Mouse (Mus musculus) midbrain, embryonic 13.5 days (tissue): ENCODE measurements around the gene Tmem186. TPM values are rescaled to one million over a fixed set of nuclear protein-coding genes. Genes with fewer than 3 reads are reported as not detected.

Experiments used
- ATAC-seq: fragments of 200-750 bp; cut with Nextera tagmentation; 2 replicates; pipeline ENCODE4 v1.8.0; 2017; ENCODE audit warnings: mild to moderate bottlenecking, moderate TSS enrichment, moderate library complexity
- H3K27ac ChIP-seq: fragments of 300-500 bp; sonication (generic); 2 replicates; pipeline ENCODE4 v1.5.1; 2015; ENCODE audit warnings: inconsistent platforms, mild to moderate bottlenecking, moderate library complexity
- H3K27me3 ChIP-seq: fragments of 300-500 bp; sonication (generic); 2 replicates; pipeline ENCODE4 v1.6.1; 2015; ENCODE audit warnings: mild to moderate bottlenecking, inconsistent platforms
- H3K36me3 ChIP-seq: fragments of 300-500 bp; sonication (generic); 2 replicates; pipeline ENCODE4 v1.6.1; 2015; ENCODE audit warnings: mild to moderate bottlenecking, inconsistent platforms
- H3K4me1 ChIP-seq: fragments of 300-500 bp; sonication (generic); replicated peaks from 2 replicates; pipeline ENCODE4 v1.6.1; 2015; ENCODE audit warnings: inconsistent platforms
- H3K4me2 ChIP-seq: fragments of 300-500 bp; sonication (generic); replicated peaks from 2 replicates; pipeline ENCODE4 v1.6.1; 2015; ENCODE audit warnings: moderate library complexity, mild to moderate bottlenecking, inconsistent platforms
- H3K4me3 ChIP-seq: fragments of 300-500 bp; sonication (generic); replicated peaks from 2 replicates; pipeline ENCODE4 v1.5.1; 2015; ENCODE audit warnings: mild to moderate bottlenecking, inconsistent platforms
- H3K9ac ChIP-seq: fragments of 300-500 bp; sonication (generic); replicated peaks from 2 replicates; pipeline ENCODE4 v1.6.1; 2015; ENCODE audit warnings: mild to moderate bottlenecking, inconsistent platforms
- H3K9me3 ChIP-seq: fragments of 300-500 bp; sonication (generic); 2 replicates; pipeline ENCODE4 v1.6.1; 2016; ENCODE audit warnings: mild to moderate bottlenecking, inconsistent platforms
- WGBS: fragments of 180-500 bp; shearing (Covaris S2); methylation state at CpG from one replicate; pipeline ENCODE4 v1.1.7; 2015; 5-methylcytosine and 5-hydroxymethylcytosine counted together
- polyA plus RNA-seq: library from polyadenylated mRNA; unstranded; fragments of >200 nt; fragmentation: Nextera tagmentation; extraction: Ambion mirVana; gene quantifications from 2 replicates; pipeline ENCODE4 v1.2.1, GENCODE M21; 2015

The Tmem186 gene
- polyA plus RNA-seq, 1 experiment from 2014 or later, result 26.2 TPM

DNA sequence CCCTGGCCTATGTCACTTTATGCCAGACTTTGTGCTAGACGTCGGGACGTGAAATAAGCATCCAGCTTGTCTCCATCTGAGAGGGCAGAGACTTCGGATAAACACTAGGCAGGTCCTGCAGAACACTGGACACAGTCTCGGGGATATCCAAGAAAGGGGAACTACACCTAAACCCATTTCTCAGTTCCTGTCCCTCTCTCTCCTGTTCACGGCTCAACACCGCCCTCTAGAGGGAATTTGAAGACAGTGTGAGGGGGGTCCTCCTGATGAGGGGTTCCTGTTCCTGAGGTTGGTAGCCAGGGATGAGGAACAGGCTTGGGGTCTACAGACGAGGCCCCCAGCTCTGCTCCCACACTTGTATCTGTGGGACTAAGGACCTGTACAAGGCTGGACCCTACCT lies 36.7 kb upstream of the Tmem186 start:
- Histone ChIP-seq H3K4me2 (no peak overlapping the region), H3K4me1 (peaks cover 20% of the 10 kb centered on the region), H3K36me3 (no peaks in the 10 kb centered on the region), H3K9me3 (no peaks in the 10 kb centered on the region), H3K4me3 (no peak overlapping the region), H3K27ac (no peak overlapping the region), H3K27me3 (peaks cover 13% of the 10 kb centered on the region), H3K9ac (no peak overlapping the region)
- WGBS, result 2% methylated on average over 8 of the region's 8 CpGs
- ATAC-seq, result no peak

DNA sequence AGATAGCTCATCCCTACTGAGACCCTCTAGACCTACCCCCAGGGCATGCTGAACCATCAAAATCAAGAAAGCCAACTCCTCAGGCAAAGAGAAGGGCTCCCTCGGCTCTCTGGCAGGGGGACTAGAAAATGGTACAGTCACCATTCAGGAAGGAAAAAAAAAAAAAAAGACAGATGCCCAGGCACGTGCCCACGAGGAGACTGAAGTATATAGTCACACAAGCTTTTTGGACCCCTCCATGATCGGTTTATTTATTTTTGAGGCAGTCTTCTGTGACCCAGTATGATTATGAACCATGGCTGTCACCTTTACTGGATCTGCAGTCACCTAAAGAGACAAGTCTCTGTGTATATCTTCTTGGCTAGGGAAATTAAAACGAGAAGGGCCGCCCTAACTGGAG lies 35.8 kb upstream of the Tmem186 start:
- Histone ChIP-seq H3K4me3 (no peak overlapping the region), H3K9ac (no peak overlapping the region), H3K9me3 (no peaks in the 10 kb centered on the region), H3K4me2 (no peak overlapping the region), H3K4me1 (peaks cover 29% of the 10 kb centered on the region), H3K27me3 (peaks cover 13% of the 10 kb centered on the region), H3K36me3 (no peaks in the 10 kb centered on the region), H3K27ac (no peak overlapping the region)
- 71% methylated on average over 6 of the region's 6 CpGs for WGBS
- no peak for ATAC-seq

DNA sequence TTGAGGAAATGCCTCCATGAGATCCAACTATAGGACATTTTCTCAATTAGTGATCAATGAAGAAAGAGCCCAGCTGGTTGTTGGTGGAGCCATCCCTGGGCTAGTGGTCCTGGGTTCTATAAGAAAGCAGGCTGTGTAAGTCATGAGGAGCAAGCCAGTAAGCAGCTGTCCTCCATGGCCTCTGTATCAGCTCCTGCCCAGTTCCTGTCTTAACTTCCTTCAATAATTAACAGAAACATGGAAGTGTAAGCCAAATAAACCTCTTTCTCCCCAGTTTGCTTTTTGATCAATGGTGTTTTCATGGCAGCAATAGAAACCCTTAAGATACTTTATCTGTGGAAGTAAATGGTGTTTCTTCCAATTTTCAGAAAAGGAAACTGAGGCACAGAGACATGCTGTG lies 35.3 kb upstream of the Tmem186 start:
- H3K4me2 ChIP-seq, result peak overlapping the region; percentile 91
- H3K4me1 ChIP-seq, result peaks cover 34% of the 10 kb centered on the region
- peaks cover 13% of the 10 kb centered on the region for H3K27me3 ChIP-seq
- H3K27ac ChIP-seq, result no peak overlapping the region
- no peak overlapping the region for H3K4me3 ChIP-seq
- no peak overlapping the region; the same call in 1 of the 2 replicates for H3K9ac ChIP-seq
- no peaks in the 10 kb centered on the region for H3K36me3 ChIP-seq
- no peaks in the 10 kb centered on the region for H3K9me3 ChIP-seq
- no peak for ATAC-seq

DNA sequence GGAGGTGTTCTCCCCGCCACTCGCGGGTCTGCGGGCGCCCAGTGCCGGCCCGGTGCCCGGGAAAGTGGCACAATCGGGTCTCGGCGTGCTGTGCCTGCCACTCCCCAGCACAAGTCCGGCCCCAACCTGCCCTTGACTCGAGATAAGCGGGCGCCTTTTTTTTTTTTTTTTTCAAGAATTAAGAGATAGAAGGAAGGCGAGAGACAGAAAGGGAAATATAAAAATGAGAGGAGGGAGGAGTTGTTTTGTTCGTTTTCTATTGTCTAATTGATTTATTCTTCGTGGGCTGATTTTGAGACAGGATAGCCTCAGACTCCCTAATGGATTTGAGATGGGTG lies 34.8 kb upstream of the Tmem186 start:
- Histone ChIP-seq H3K27ac (peak overlapping the region; percentile 87), H3K27me3 (peaks cover 13% of the 10 kb centered on the region), H3K4me3 (peak overlapping the region; percentile 90), H3K4me2 (peak overlapping the region; percentile 91), H3K9me3 (no peaks in the 10 kb centered on the region), H3K9ac (peak overlapping the region; percentile 71), H3K4me1 (peaks cover 39% of the 10 kb centered on the region), H3K36me3 (no peaks in the 10 kb centered on the region)
- WGBS, result 0% methylated on average over 18 of the region's 18 CpGs
- ATAC-seq, result no peak

DNA sequence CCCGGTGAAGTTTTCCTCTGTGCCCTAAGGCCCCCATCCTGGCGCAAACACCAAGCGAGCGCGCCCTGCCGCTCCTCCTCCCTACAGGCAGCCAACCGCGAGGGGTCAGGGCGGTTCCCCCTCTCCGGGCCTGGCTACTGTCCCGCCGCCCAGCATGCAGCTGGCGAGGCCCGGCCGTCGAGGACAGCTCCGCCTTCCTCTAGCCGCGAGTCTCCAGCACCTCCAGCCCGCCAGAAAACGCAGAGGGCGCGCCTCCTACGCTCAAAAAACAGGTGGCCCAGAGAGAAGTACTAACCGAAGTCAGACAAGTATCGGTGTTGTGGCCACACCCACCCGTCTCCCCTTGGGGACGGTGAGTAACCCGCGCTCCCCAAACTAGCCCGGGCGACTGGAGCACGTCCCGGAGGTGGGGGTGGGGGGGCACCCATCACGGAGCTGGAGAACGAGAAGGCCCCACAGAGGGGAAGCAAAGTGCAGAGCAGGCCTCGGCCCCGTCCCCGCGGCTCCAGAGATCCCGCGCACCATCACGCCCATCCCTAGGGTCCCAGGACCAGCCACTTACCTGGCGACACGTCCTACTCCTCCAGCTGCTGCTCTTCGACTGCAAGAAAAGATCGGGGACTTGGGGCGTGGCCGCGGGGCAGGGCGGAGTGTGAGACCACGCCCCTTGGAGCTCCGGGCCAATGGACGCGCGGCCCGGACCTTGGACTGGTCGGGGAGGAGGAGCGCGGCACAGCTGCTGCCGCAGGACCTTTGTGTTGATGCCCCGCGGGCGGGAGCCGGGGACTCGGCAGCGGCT lies 34.2 kb upstream of the Tmem186 start, which contains the start of gene Carhsp1:
Gene Carhsp1 (minus strand): TSS at position 605 of the 799 bp plus-strand sequence.
- H3K36me3 ChIP-seq, result no peaks in the 10 kb centered on the region
- ATAC-seq, result peak; percentile 88
- peak within 1 kb of the TSS; percentile 90 for H3K4me3 ChIP-seq
- H3K4me2 ChIP-seq, result peak within 1 kb of the TSS; percentile 91
- under 1% methylated on average over 62 of the region's 67 CpGs for WGBS
- H3K4me1 ChIP-seq, result peaks cover 44% of the 10 kb centered on the region
- H3K9me3 ChIP-seq, result no peaks in the 10 kb centered on the region
- H3K9ac ChIP-seq, result peak within 1 kb of the TSS; percentile 75
- peak within 1 kb of the TSS; percentile 87 for H3K27ac ChIP-seq
- H3K27me3 ChIP-seq, result peaks cover 13% of the 10 kb centered on the region

GRCm38 (mm10) chr16:8670041-8671035 lies 32.8 kb upstream of the Tmem186 start:
- WGBS, result 1% methylated on average over 15 of the region's 15 CpGs
- peaks cover 58% of the 10 kb centered on the region for H3K4me1 ChIP-seq

DNA sequence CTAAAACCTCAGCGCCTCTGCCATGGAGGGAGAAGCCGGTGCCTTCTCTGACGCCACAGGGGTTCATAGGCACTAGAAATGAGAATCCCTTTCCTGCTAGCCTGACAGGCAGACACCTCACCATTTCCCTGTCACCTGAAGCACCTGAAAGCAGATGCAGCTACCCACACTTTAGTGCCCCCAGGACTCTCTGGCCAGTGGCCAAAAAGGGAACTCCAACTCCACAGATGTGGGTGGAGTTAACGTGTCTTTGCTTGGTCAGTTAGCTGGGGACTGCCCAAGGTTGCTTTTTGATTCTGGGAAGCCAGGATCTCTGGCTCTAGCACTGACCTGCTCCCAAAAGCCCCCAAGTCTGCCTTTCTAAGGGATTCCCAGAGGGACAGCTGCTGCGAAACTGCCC lies 31.9 kb upstream of the Tmem186 start:
- ATAC-seq, result no peak
- peaks cover 66% of the 10 kb centered on the region for H3K4me1 ChIP-seq
- 46% methylated on average over 5 of the region's 5 CpGs for WGBS
- peak overlapping the region; percentile 87 for H3K27ac ChIP-seq
- 0 out of 2 replicates have a peak, but pooled peaks cover 12% of the 10 kb centered on the region for H3K36me3 ChIP-seq
- peak overlapping the region; percentile 91 for H3K4me2 ChIP-seq
- peaks cover 13% of the 10 kb centered on the region for H3K27me3 ChIP-seq
- no peaks in the 10 kb centered on the region for H3K9me3 ChIP-seq
- H3K4me3 ChIP-seq, result peak overlapping the region; percentile 90
- peak overlapping the region; percentile 75 for H3K9ac ChIP-seq

More at GRCm38 (mm10) chr16:8670041-8671035, 32.8 kb upstream of the Tmem186 start:
- ATAC-seq, result peak; percentile 57
- Histone ChIP-seq H3K36me3 (0 out of 2 replicates have a peak, but pooled peaks cover 9% of the 10 kb centered on the region), H3K27ac (peak overlapping the region; percentile 87), H3K27me3 (peaks cover 13% of the 10 kb centered on the region), H3K4me3 (peak overlapping the region; percentile 90), H3K9me3 (no peaks in the 10 kb centered on the region), H3K9ac (peak overlapping the region; percentile 75), H3K4me2 (peak overlapping the region; percentile 91)

DNA sequence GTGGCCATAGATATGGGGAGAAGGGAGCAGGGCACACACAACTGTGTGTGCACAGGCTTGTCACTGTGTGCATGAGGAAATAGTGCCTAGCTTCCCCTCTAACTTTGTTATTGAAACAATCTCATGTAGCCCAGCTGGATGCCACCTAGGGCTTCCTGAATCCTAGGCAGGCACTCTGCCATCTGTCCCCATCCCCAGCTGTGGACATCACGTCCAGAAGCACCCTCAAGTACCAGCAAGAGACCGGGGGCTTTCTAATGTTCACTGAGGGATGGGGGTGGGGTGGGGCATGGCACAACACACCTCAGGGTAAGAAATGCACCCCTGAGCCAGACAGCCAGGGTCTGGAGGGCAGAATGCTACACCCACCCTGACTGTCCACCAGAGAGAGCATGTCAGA lies 30.9 kb upstream of the Tmem186 start:
- ATAC-seq, result no peak
- H3K36me3 ChIP-seq, result peaks cover 20% of the 10 kb centered on the region
- H3K4me3 ChIP-seq, result peak overlapping the region; percentile 90; the same call in 1 of the 2 replicates
- no peaks in the 10 kb centered on the region for H3K9me3 ChIP-seq
- H3K4me1 ChIP-seq, result peaks cover 75% of the 10 kb centered on the region
- H3K9ac ChIP-seq, result peak overlapping the region; percentile 75; the same call in 1 of the 2 replicates
- H3K27me3 ChIP-seq, result peaks cover 8% of the 10 kb centered on the region
- whole genome bisulfite sequencing, result 64% methylated on average over 2 of the region's 2 CpGs
- H3K4me2 ChIP-seq, result peak overlapping the region; percentile 91
- H3K27ac ChIP-seq, result no peak overlapping the region

DNA sequence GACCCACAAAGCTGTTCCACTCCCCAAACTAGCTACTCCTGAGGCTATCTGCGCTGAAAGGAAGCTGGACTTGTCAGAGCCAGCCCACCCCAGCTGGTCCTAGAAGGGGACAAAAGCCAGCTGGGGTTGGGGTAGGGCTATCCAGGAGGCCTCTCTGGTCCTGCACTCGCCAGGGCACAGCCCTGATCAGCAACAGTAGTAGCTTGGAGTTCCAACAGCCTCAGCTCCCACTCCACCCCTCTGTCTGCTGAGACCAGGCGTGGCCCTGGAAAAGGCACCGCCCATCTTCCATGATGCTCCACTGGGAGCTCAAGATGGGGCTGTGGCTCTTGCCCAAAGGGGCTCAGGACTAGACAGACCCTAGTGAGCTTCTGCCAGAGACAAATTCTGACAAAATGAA lies 30.3 kb upstream of the Tmem186 start:
- no peak for ATAC-seq
- 68% methylated on average over 4 of the region's 4 CpGs for WGBS
- peak overlapping the region; percentile 91 for H3K4me2 ChIP-seq
- no peaks in the 10 kb centered on the region for H3K9me3 ChIP-seq
- no peak overlapping the region for H3K4me3 ChIP-seq
- H3K9ac ChIP-seq, result peak overlapping the region; percentile 17; the same call in 1 of the 2 replicates
- no peak overlapping the region for H3K27ac ChIP-seq
- H3K36me3 ChIP-seq, result peaks cover 25% of the 10 kb centered on the region
- peaks cover 3% of the 10 kb centered on the region for H3K27me3 ChIP-seq
- H3K4me1 ChIP-seq, result peaks cover 78% of the 10 kb centered on the region

GRCm38 (mm10) chr16:8667261-8667660 lies 29.7 kb upstream of the Tmem186 start:
- peak overlapping the region; percentile 91; the same call in 1 of the 2 replicates for H3K4me2 ChIP-seq
- H3K9me3 ChIP-seq, result no peaks in the 10 kb centered on the region
- H3K4me3 ChIP-seq, result no peak overlapping the region
- peaks cover 30% of the 10 kb centered on the region for H3K36me3 ChIP-seq
- peak overlapping the region; percentile 24; the same call in 1 of the 2 replicates for H3K9ac ChIP-seq
- ATAC-seq, result no peak
- WGBS, result 86% methylated on average over 7 of the region's 7 CpGs
- no peaks in the 10 kb centered on the region for H3K27me3 ChIP-seq
- peaks cover 78% of the 10 kb centered on the region for H3K4me1 ChIP-seq
- H3K27ac ChIP-seq, result no peak overlapping the region

- H3K9ac ChIP-seq, result 0 out of 2 replicates have a peak overlapping the region, but pooled peaks have one; percentile 30
- 80% methylated on average over 2 of the region's 2 CpGs for WGBS
Measured at GRCm38 (mm10) chr16:8666452-8666851, 28.9 kb upstream of the Tmem186 start.

More at GRCm38 (mm10) chr16:8666452-8666851, 28.9 kb upstream of the Tmem186 start:
- H3K4me3 ChIP-seq, result no peak overlapping the region
- no peaks in the 10 kb centered on the region for H3K27me3 ChIP-seq
- no peak for ATAC-seq
- peaks cover 78% of the 10 kb centered on the region for H3K4me1 ChIP-seq
- no peaks in the 10 kb centered on the region for H3K9me3 ChIP-seq
- no peak overlapping the region for H3K4me2 ChIP-seq
- H3K27ac ChIP-seq, result no peak overlapping the region; the same call in 1 of the 2 replicates
- H3K36me3 ChIP-seq, result peaks cover 38% of the 10 kb centered on the region
